Mouse (Mus musculus) ES-Bruce4 (cell line): Measurements from ENCODE around the gene Snd1.

ENCODE experiments used
- CTCF ChIP-seq: IDR thresholded peaks from one replicate; pipeline ENCODE4 v1.8.1; 2011; ENCODE audit warnings: low read depth, low read length
- EP300 ChIP-seq: IDR thresholded peaks from 2 replicates; pipeline ENCODE4 v1.6.1; 2011; ENCODE audit warnings: low read depth, low read length; ENCODE audit not compliant: insufficient read depth

DNA sequence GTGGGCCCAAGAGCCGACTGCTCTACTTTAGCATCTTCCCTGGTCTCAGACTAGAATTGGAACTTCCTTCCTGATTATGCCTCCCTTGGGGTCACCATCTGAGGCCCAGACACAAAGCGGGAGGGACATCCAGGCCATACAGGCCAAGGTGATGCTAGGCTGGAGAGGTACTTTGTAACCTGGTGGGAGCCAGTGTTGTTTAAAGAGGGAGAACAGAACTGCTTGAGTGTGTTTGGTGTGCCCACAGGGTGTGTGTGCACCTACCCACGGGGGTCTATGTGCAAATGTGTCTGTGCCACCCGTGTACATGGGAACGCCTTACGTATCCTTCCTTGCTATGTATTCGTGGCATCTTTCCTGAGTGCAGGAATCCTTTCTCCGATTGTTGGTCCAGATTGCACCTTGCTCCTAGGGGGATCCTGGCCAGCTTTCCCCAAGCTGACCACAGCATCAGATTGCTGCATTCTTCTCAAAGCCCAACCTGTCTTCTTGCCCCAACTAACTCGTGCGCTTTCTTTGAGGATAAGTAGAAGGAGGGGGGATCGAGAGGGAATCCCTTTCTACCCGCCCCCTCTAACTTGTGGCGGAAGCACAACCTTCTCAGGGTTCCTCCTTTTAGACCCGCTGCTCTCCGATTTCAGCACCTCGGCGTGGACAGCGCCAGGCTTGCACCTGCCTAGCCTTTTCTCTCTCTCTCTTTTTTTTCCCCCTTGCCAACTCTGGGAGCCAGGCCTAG is 507.2 kb downstream of the Snd1 start:
- TF ChIP-seq CTCF (no peak), EP300 (no peak)
